Mouse (Mus musculus) stomach, postnatal 0 days (tissue): ENCODE measurements around the gene Mfsd13b. TPM values are rescaled to one million over a fixed set of nuclear protein-coding genes. Genes with fewer than 3 reads are reported as not detected.

Experiments
- ATAC-seq: fragments of 200-750 bp; cut with Nextera tagmentation; 2 replicates; pipeline ENCODE4 v1.8.0; 2017; ENCODE audit not compliant: low FRiP score, low TSS enrichment
- DNase-seq: peaks from one replicate; pipeline ENCODE4 v3.0.0-alpha.2; 2016; ENCODE audit warnings: low spot score
- H3K27ac ChIP-seq: fragments of 300-500 bp; sonication (generic); replicated peaks from 2 replicates; pipeline ENCODE4 v1.5.1; 2014; ENCODE audit warnings: mild to moderate bottlenecking, control low read depth
- H3K27me3 ChIP-seq: fragments of 300-500 bp; sonication (generic); 2 replicates; pipeline ENCODE4 v1.6.1; 2014; ENCODE audit warnings: low read length; ENCODE audit not compliant: control insufficient read depth, insufficient read depth
- H3K36me3 ChIP-seq: fragments of 300-500 bp; sonication (generic); 2 replicates; pipeline ENCODE4 v1.6.1; 2014; ENCODE audit warnings: low read length, mixed read lengths; ENCODE audit not compliant: control insufficient read depth, insufficient read depth
- H3K4me1 ChIP-seq: fragments of 300-500 bp; sonication (generic); replicated peaks from 2 replicates; pipeline ENCODE4 v1.6.1; 2014; ENCODE audit warnings: antibody characterized with exemption; ENCODE audit not compliant: control insufficient read depth, insufficient read depth
- H3K4me2 ChIP-seq: fragments of 300-500 bp; sonication (generic); replicated peaks from 2 replicates; pipeline ENCODE4 v1.6.1; 2014; ENCODE audit warnings: low read depth, mild to moderate bottlenecking, control low read depth, moderate library complexity
- H3K4me3 ChIP-seq: fragments of 300-500 bp; sonication (generic); 2 replicates; pipeline ENCODE4 v1.5.1; 2014; ENCODE audit warnings: low read depth, low read length, control low read depth
- H3K9ac ChIP-seq: fragments of 300-500 bp; sonication (generic); 2 replicates; pipeline ENCODE4 v1.6.1; 2014; ENCODE audit warnings: mild to moderate bottlenecking, low read length, control low read depth, mixed read lengths
- H3K9me3 ChIP-seq: fragments of 300-500 bp; sonication (generic); 2 replicates; pipeline ENCODE4 v1.6.1; 2016; ENCODE audit warnings: low read length; ENCODE audit not compliant: control insufficient read depth
- CTCF ChIP-seq: IDR thresholded peaks from 2 replicates; pipeline ENCODE4 v1.5.1; 2016; ENCODE audit warnings: antibody characterized with exemption, low read depth, mild to moderate bottlenecking, moderate library complexity
- EP300 ChIP-seq: optimal IDR thresholded peaks from 2 replicates; pipeline ENCODE3; 2016; ENCODE audit warnings: antibody characterized with exemption
- WGBS: fragments of 180-500 bp; shearing (Covaris S2); extraction: QIAGEN DNeasy Blood & Tissue Kit; methylation state at CpG from one replicate; pipeline ENCODE4 v1.1.7; 2014; 5-methylcytosine and 5-hydroxymethylcytosine counted together
- polyA plus RNA-seq: library from polyadenylated mRNA; unstranded; fragments of >200 nt; fragmentation: Nextera tagmentation; extraction: Ambion mirVana; gene quantifications from 2 replicates; pipeline ENCODE4 v1.2.1, GENCODE M21; 2015

Gene Mfsd13b
- polyA plus RNA-seq, 1 experiment from 2014 or later = 0.19 TPM

DNA sequence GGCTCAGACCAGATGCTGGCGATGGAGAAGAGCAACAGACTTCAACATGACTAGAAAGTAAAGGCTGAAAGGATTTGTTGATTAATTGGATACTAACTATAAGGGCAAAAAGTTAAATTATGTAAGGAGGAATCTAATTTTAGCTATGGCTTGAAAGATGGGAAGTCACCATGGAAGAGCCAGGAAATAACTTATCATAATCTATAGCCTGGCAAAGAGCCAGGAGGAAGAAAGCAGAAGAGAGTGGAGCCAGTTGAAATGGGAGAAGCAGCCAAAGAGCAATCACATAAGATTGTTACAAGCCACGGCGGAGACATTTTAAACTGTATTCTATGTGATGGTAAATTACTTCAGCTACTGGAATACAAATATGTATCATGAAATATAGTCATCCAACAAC lies 8.3 kb upstream of the Mfsd13b start:
- no peak for TF ChIP-seq EP300
- no peak for TF ChIP-seq CTCF
- WGBS = 44% methylated on average over 3 of the region's 3 CpGs
- ATAC-seq = no peak

GRCm38 (mm10) chr7:120977063-120977462 lies 5.2 kb upstream of the Mfsd13b start:
- Histone ChIP-seq H3K9me3 (no peaks in the 10 kb centered on the region), H3K4me1 (no peaks in the 10 kb centered on the region), H3K4me2 (no peak overlapping the region), H3K9ac (no peak overlapping the region), H3K36me3 (no peaks in the 10 kb centered on the region), H3K4me3 (no peak overlapping the region), H3K27me3 (no peaks in the 10 kb centered on the region), H3K27ac (0 out of 2 replicates have a peak overlapping the region, but pooled peaks have one; percentile 35)
- TF ChIP-seq CTCF (no peak), EP300 (no peak)
- WGBS = 33% methylated on average over 7 of the region's 7 CpGs
- ATAC-seq (peak; percentile 22; the same call in 1 of the 2 replicates), DNase-seq (no peak)

More for the DNA sequence above, 8.3 kb upstream of the Mfsd13b start:
- H3K27ac ChIP-seq = no peak overlapping the region
- DNase-seq = no peak
- no peaks in the 10 kb centered on the region for H3K27me3 ChIP-seq
- no peak overlapping the region for H3K4me2 ChIP-seq
- H3K9ac ChIP-seq = no peak overlapping the region
- H3K4me1 ChIP-seq = no peaks in the 10 kb centered on the region
- H3K9me3 ChIP-seq = no peaks in the 10 kb centered on the region
- no peaks in the 10 kb centered on the region for H3K36me3 ChIP-seq
- H3K4me3 ChIP-seq = no peak overlapping the region

- Histone ChIP-seq H3K4me2 (no peak overlapping the region), H3K36me3 (no peaks in the 10 kb centered on the region), H3K9me3 (no peaks in the 10 kb centered on the region), H3K27ac (no peak overlapping the region), H3K4me1 (no peaks in the 10 kb centered on the region), H3K27me3 (no peaks in the 10 kb centered on the region), H3K9ac (no peak overlapping the region), H3K4me3 (no peak overlapping the region)
- DNase-seq (no peak), ATAC-seq (no peak)
- 70% methylated on average over 4 of the region's 4 CpGs for WGBS
- TF ChIP-seq EP300 (no peak), CTCF (no peak)
Measured at GRCm38 (mm10) chr7:120980041-120980440, 2.3 kb upstream of the Mfsd13b start.

DNA sequence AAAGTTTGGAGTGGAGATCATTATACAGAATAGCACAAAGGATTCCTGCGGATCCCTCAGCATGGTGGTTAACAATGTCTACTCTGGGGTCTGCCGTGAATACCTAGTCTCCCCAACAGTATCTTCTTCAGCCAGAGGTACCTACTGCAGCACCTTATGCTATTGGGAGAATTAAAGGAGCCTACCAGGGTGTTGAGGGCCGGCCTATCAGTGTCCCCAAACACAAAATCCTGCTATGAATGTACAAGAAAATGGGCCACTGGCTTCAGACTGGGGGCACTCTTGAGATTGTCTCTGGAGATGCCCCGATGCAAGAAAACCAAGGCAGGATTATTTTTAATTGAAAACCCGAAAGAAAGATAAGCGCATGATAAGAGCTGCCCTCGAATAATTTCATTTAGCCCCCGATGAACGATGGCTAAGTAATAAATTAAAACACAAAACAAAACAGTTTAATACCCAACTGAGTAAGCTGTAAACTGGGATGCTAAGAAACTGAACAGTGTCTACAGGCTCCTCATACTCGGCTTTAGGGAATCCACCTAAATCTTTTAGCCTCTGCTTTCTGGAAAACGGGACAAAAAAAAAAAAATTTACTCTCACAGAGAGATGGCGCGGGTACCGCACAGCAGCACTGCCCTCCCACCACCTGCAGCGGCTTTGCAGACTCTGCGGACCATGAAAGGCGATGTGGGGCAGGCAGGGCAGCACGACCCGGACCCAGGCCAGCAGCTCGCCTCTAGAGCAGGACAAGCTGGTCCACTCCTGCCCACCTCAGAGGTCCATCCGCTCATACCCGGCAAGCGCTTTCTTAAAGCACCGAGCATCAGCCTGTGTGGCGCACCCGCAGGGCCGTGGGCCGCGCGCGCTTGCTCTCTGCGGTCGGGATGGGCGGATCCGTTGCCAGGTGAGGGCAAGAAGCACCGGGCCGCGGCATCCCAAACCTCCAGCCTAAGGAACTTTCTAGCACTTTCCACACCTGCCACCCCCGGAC lies 1.1 kb upstream of the Mfsd13b start:
- peak; percentile 66 for DNase-seq
- no peaks in the 10 kb centered on the region for H3K36me3 ChIP-seq
- H3K27me3 ChIP-seq = no peaks in the 10 kb centered on the region
- ATAC-seq = peak; percentile 46
- no peaks in the 10 kb centered on the region for H3K9me3 ChIP-seq
- H3K4me3 ChIP-seq = peak overlapping the region; percentile 87
- 8% methylated on average over 35 of the region's 39 CpGs for WGBS
- peak overlapping the region; percentile 88 for H3K4me2 ChIP-seq
- TF ChIP-seq CTCF = no peak
- no peak for TF ChIP-seq EP300
- no peaks in the 10 kb centered on the region for H3K4me1 ChIP-seq
- peak overlapping the region; percentile 68 for H3K9ac ChIP-seq
- no peak overlapping the region; the same call in 1 of the 2 replicates for H3K27ac ChIP-seq

GRCm38 (mm10) chr7:120982968-120983367 lies 659 bp downstream of the Mfsd13b start:
- Histone ChIP-seq H3K36me3 (no peaks in the 10 kb centered on the region), H3K4me3 (peak overlapping the region; percentile 87), H3K9ac (peak overlapping the region; percentile 67), H3K9me3 (no peaks in the 10 kb centered on the region), H3K4me2 (peak overlapping the region; percentile 88), H3K27ac (peak overlapping the region; percentile 65; the same call in 1 of the 2 replicates), H3K27me3 (no peaks in the 10 kb centered on the region), H3K4me1 (no peaks in the 10 kb centered on the region)
- WGBS = 9% methylated on average over 7 of the region's 7 CpGs
- no peak for DNase-seq
- no peak for ATAC-seq
- no peak for TF ChIP-seq CTCF
- TF ChIP-seq EP300 = no peak

GRCm38 (mm10) chr7:120991191-120991590 lies 8.9 kb downstream of the Mfsd13b start:
- TF ChIP-seq EP300 (no peak), CTCF (no peak)
- H3K27me3 ChIP-seq = no peaks in the 10 kb centered on the region
- no peaks in the 10 kb centered on the region for H3K4me1 ChIP-seq
- WGBS = 76% methylated on average over 8 of the region's 8 CpGs
- H3K4me3 ChIP-seq = no peak overlapping the region
- no peak overlapping the region for H3K27ac ChIP-seq
- H3K4me2 ChIP-seq = no peak overlapping the region
- no peaks in the 10 kb centered on the region for H3K36me3 ChIP-seq
- H3K9ac ChIP-seq = no peak overlapping the region
- no peaks in the 10 kb centered on the region for H3K9me3 ChIP-seq
- no peak for ATAC-seq
- DNase-seq = no peak
